8 mouse cellular contexts compared by ENCODE assay signal in genomic region chr3:129970529-129971515, GRCm38 (mm10). TPM values are rescaled to one million over a fixed set of nuclear protein-coding genes. Genes with fewer than 3 reads are reported as not detected.
DNase-seq lines count a peak whose midpoint lies in the region; ATAC-seq lines count a peak whose summit lies in the region.

No protein-coding gene starts in this region.

- peaks cover 12% of the 10 kb centered on the region for H3K4me1 ChIP-seq in embryonic facial prominence, embryonic 12.5 days
- H3K4me1 ChIP-seq in hindbrain, embryonic 10.5 days (replicated peaks): peaks cover 22% of the 10 kb centered on the region

- peak overlapping the region; percentile 99 for H3K4me2 ChIP-seq in embryonic facial prominence, embryonic 12.5 days (replicated peaks)

- H3K27ac ChIP-seq in embryonic facial prominence, embryonic 12.5 days: no peak overlapping the region
- H3K27ac ChIP-seq in hindbrain, embryonic 10.5 days: peak overlapping the region; percentile 45; the same call in 1 of the 2 replicates

- H3K9me3 ChIP-seq in embryonic facial prominence, embryonic 12.5 days: no peaks in the 10 kb centered on the region
- no peaks in the 10 kb centered on the region for H3K9me3 ChIP-seq in hindbrain, embryonic 10.5 days

- H3K27me3 ChIP-seq in embryonic facial prominence, embryonic 12.5 days: peaks cover 23% of the 10 kb centered on the region
- H3K27me3 ChIP-seq in hindbrain, embryonic 10.5 days (ENCODE audit: insufficient read depth, poor library complexity, severe bottlenecking): peaks cover 44% of the 10 kb centered on the region

- peak; percentile 73 for DNase-seq in left cerebral cortex, postnatal 4 days
- no peak for DNase-seq in left cerebral cortex, postnatal 36 days (ENCODE audit: low spot score in 2 of 2)
- DNase-seq in hindbrain, embryonic 10.5 days (ENCODE audit: low spot score): peak; percentile 39
- DNase-seq in layer of hippocampus, postnatal 36 days: peak; percentile 41 to 46
- peak; percentile 30 for DNase-seq in mesoderm, embryonic 11.5 days (ENCODE audit: low read depth, low spot score)
- no peak for DNase-seq in spleen, postnatal 10 days (ENCODE audit: low spot score in 2 of 2)
- DNase-seq in frontal cortex, postnatal 14 days (ENCODE audit: low spot score in 2 of 2): no peak

- peak overlapping the region; percentile 56; the same call in 1 of the 2 replicates for H3K9ac ChIP-seq in embryonic facial prominence, embryonic 12.5 days

- WGBS in embryonic facial prominence, embryonic 12.5 days: 7% methylated on average over 19 of the region's 19 CpGs
- 21% methylated on average over 19 of the region's 19 CpGs for WGBS in hindbrain, embryonic 10.5 days

- no peaks in the 10 kb centered on the region for H3K36me3 ChIP-seq in embryonic facial prominence, embryonic 12.5 days
- no peaks in the 10 kb centered on the region for H3K36me3 ChIP-seq in hindbrain, embryonic 10.5 days

- 0 out of 2 replicates have a peak, but pooled peaks have one; percentile 57 for ATAC-seq in embryonic facial prominence, embryonic 12.5 days (ENCODE audit: insufficient number of reproducible peaks, insufficient read depth, low FRiP score, low TSS enrichment)

- H3K4me3 ChIP-seq in embryonic facial prominence, embryonic 12.5 days: peak overlapping the region; percentile 57
- H3K4me3 ChIP-seq in hindbrain, embryonic 10.5 days: peak overlapping the region; percentile 76

- intact Hi-C loops in left cerebral cortex, postnatal 4 days (cut with DNase I): no loop called here
- intact Hi-C loops in left cerebral cortex, postnatal 36 days (cut with DNase I): no loop called here

RNA-seq across cellular contexts. Expression of gene Mcub, which starts 0.8 kb away (rescaled TPM):
- 1 to 10 TPM; 3.1 to 3.9 TPM for total RNA-seq in left cerebral cortex, postnatal 4 days (2021)
- total RNA-seq in left cerebral cortex, postnatal 36 days (2021): 1 to 10 TPM; 1.2 to 2.9 TPM
- polyA plus RNA-seq in embryonic facial prominence, embryonic 12.5 days (2016; fragmentation: Nextera tagmentation; extraction: Ambion mirVana): 2.7 and 3.4 TPM in 2 replicates
- polyA plus RNA-seq in hindbrain, embryonic 10.5 days (2016; fragmentation: Nextera tagmentation; extraction: Ambion mirVana): 1.8 and 2.0 TPM in 2 replicates
- total RNA-seq in layer of hippocampus, postnatal 36 days (2021): 1 to 10 TPM; 3.0 to 3.2 TPM

Comparison
In these comparisons a context has a peak if more than half of its experiments do, and no peak if none do; other contexts are left out.
1. DNase-seq: peak in left cerebral cortex, postnatal 4 days (single experiment), hindbrain, embryonic 10.5 days (single experiment), layer of hippocampus, postnatal 36 days (2 of 2) and mesoderm, embryonic 11.5 days (single experiment); none in left cerebral cortex, postnatal 36 days (0 of 2), spleen, postnatal 10 days (0 of 2) and frontal cortex, postnatal 14 days (0 of 2).